Mouse (Mus musculus): Measurements from ENCODE around the gene Ftsj3. TPM values are rescaled to one million over a fixed set of nuclear protein-coding genes. Genes with fewer than 3 reads are reported as not detected.
A peak's percentile ranks its signal among the peaks of the same experiment; 100 is the strongest.

Ftsj3 gene
- 10 to 100 TPM; 28.6 to 29.3 TPM for total RNA-seq (2021)

DNA sequence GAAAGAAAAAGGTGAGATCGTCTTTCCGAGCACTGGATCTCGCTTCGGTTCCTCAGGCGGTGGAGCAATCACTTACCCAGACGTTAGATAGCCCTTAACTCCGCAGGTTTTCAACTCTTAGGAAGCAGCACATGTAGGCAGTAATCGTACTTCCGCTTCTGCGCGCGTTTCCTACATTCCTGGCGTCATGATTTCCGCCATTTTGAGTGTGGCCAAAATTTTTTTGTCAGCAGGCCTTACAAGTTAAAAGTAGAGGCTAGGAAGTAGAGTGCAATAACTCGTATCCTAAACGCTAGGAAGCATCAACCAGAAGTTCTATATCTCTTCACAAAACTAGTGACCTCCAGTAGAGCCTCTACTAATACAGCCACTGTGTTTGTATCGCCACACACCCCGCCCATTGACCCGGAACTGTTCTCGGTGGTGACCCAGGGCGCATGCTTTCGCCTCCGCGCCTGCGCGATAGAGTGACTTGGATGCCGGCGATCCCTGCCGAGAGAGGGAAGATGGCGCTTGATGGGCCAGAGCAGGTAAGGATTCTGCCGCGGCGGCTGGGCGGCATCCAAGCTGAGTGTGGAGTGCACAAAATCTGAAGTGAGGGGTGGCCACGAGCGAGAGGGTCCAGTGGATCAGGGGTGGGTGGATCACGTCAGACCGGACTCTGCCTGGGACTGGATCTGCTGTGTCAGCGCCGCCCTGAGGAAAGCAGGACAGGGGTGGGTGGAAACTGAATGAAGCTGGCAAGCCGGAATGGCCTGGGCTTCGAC lies at the start of gene Ftsj3, which contains the start of gene Psmc5:
Gene Ftsj3, minus strand, starts transcription at position 395 of the 767 bp plus-strand sequence.
Gene Psmc5, plus strand, starts transcription at position 470 of the 767 bp plus-strand sequence.
- DNase-seq (ENCODE audit: low spot score in 2 of 2) = peak; percentile 98 to 99
- intact Hi-C loops (cut with DNase I) = loop anchor here (2.0 to 5.0 kb wide), 2 partner anchors 17 to 39 kb away; partner anchors contain the start of genes Ccdc47, Ddx42 and Smarcd2

DNA sequence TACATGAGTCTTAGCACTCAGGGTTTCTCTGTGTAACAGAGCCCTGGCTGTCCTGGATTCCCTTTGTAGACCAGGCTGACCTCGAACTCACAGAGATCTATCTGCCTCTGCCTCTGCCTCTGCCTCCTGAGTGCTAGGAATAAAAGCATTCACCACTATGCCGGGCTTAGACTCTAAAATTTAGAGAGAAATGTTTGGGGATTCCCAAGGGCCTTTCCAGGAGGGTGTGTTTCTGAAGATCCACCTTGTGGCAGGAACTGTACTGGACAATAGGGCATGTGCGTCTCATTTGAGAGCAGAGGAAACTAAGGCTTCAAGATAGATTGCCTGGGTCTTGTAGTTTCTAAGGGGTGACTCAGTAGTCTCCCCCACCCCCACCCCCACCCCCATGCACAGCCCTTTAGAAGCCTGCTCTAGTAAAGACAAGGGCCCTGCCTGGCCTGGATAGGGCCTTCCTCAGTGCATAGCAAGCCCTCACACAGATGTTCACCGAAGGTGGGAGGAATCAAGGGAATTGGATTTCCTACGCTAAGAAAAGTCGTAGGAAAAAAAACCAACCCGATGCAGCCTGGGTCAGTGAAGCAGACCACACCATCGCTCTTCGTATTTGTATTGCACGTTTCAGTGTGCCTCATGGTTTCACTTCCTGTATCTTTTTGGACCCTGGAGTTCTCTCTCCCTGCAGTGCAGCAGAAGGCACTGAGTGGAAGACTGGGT lies 49.6 kb upstream of the Ftsj3 start:
- intact Hi-C loops (cut with DNase I) = no loop called here

DNA sequence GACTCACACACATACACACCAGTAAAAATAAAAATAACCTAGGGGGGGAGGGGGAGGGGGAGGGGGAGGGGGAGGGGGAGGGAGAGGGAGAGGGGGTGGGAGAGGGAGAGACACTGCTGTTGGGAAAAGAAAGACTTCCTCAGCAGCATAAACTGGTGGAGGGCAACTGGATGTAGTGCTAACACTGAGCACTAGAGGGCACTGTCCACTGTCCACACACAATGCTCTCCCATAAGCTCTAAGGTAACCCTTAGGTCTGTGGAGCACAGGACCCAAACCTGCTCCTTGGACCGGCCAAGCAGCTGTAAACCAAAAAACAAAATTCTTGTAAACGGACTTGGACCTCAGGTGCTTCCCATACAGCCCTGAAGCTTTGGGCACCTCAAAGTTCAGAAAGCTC lies 46.8 kb upstream of the Ftsj3 start:
- intact Hi-C loops (cut with DNase I) = loop anchor here (1.0 to 5.0 kb wide), 3 partner anchors 24 to 90 kb away; partner anchors contain the start of gene Prr29
- peak in 1 of 2 experiments; percentile 28 for DNase-seq (ENCODE audit: low spot score in 2 of 2)

More for the DNA sequence above, 49.6 kb upstream of the Ftsj3 start:
- no peak for DNase-seq (ENCODE audit: low spot score in 2 of 2)

DNA sequence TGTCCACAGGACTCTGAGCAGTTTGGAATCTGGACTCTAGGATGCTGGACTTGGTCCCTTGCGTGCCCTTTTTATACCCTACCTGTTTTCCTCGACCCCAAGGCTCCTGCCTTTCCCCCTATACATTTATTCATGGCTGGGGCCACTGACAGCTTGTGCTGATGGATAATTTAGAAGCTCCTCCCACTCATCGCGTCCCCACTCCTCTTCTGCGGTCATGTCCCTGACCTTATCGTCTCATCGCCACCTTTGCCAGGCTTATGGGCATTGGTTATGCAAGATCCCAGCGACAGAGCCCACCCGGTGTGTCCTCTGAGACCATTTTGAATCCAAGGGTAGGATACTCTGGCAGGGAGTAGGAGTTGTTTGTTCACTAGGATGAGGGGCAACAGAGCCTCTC lies 45.9 kb upstream of the Ftsj3 start, which contains the start of gene Gh:
Gene Gh, minus strand, starts transcription at position 101 of the 400 bp plus-strand sequence.
- DNase-seq (ENCODE audit: low spot score in 2 of 2) = no peak
- intact Hi-C loops (cut with DNase I) = loop anchor here (5.0 kb wide), 2 partner anchors 66 to 91 kb away; partner anchors contain the start of gene Prr29

DNA sequence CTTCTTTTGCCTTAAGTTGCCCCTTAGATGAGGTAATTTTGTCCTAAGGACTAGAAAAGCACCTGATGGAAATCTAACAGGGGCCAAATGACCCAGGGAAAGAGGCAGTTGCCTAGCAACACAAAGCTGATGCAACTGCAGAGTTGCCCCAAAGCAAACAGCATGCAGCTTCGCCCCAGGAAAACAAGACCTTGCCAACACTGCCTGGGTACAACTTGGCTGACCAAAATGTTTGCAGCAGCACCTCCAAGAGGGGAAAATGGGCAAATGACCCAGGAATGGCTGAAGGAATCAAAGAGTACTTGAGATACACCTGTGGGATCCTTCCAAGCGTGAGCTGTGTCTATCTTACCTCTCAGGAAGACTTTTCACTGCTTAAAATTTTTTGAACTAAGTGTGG lies 36.0 kb upstream of the Ftsj3 start:
- intact Hi-C loops (cut with DNase I) = no loop called here
- DNase-seq (ENCODE audit: low spot score in 2 of 2) = no peak

DNA sequence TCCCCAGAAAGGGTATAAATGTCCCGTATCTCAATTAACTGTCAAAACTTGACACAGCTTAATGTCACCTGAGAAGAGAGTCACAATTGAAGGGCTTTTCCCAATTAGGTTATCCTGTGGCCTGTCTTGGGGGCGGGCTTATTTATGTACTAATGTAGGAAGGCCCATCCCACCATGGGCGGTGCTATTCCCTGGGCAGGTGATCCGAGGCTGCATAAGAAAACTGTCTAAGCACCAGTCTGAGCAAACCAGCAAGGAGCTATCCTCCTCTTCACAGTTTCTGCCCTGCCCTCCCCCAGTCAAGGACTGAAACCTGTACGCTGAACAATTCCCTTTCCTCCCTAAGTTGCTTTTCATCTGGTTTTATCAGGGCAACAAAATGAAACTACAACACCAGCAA lies 34.5 kb upstream of the Ftsj3 start:
- DNase-seq (ENCODE audit: low spot score in 2 of 2) = no peak
- intact Hi-C loops (cut with DNase I) = no loop called here

DNA sequence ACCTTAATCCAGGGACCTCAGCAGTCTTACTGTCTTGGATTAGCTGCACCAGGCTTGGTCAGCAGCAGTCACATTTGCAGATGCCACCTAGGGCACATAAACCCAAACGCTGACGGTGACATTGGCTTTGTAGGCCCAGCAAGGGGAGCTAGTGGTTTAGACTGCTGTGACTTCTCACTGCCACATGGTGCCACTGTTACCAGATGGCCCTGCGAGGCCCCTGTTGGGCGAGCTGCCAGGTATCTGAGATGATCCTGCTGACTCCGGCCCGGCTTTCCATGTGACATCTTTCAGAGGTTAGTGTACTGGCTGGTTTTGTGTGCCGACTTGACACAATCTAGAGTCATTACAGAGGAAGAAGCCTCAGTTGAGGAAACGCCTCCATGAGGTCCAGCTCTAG lies 33.5 kb upstream of the Ftsj3 start:
- no peak for DNase-seq (ENCODE audit: low spot score in 2 of 2)
- intact Hi-C loops (cut with DNase I) = no loop called here

DNA sequence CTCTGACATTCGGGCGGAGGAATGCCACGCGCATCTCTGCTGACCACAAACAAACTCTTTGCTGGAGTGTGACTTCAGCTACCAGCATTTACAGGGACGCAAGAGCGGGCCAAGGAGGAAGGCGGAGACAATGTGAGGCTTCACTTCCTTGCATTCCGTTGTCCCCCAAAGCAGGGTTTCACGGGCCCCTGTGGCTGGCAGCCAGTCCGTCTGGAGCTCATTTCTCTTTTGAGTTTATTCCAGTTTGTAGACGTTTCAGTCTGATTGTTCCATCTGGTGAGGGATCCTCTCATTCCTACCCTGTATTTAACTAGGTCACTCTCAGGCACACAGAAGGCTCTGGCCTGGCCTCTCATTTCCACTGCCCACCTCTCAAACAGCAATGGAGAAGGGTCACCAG lies 31.1 kb upstream of the Ftsj3 start:
- DNase-seq (ENCODE audit: low spot score in 2 of 2) = no peak
- intact Hi-C loops (cut with DNase I) = no loop called here

DNA sequence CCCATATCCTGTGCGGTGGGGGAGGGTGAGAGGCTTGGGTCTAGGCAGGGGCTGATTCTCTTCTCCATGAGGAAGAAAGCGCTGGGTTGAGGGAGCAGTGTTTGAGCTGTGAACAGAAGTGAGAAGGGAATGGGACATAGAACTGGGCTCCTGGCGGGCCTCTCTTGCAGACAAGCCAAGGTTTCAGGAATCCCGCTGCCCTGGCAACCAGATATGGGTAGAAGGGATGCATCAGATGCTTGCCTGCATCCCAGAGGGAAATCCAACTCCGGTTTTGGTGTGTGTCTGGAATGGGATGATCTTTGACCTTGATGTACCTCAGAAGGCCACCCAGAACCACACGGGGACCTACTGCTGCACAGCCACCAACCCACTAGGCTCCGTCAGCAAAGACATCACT lies 30.3 kb upstream of the Ftsj3 start:
- intact Hi-C loops (cut with DNase I) = no loop called here
- DNase-seq (ENCODE audit: low spot score in 2 of 2) = no peak

DNA sequence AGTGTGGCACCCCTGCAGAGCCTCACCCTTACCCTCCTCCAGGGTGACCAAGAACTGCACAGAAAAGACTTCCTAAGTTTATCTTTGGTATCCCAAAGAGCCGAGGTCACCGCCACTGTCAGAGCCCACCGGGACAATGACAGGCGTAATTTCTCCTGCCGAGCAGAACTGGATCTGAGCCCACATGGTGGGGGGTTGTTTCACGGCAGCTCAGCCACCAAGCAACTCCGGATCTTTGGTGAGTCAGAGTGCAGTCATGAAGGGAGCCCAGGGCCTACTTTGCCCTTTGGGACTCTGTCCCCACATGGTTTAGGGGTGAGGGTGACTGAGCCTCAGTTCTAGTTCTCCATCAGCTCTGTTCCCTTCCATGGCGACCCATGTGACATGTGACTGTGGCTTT lies 28.2 kb upstream of the Ftsj3 start:
- intact Hi-C loops (cut with DNase I) = no loop called here
- DNase-seq (ENCODE audit: low spot score in 2 of 2) = no peak

DNA sequence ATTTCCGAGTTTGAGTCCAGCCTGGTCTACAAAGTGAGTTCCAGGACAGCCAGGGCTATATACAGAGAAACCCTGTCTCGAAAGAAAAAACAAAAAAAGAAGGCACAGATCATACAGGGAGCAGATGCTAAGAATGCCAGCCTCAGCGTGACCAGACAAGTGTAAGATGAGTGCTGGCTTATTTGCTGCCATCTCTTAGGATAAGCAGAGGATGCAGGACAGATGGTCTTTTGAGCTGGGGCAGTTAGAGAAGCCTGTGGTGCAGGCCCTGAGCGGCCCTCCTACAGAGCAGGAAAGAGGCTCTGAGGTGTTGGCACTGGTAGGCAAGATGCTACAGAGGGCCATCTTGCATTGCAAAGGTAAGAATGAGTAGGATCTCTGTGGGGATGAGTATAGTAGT lies 27.5 kb upstream of the Ftsj3 start:
- intact Hi-C loops (cut with DNase I) = no loop called here
- DNase-seq (ENCODE audit: low spot score in 2 of 2) = no peak

DNA sequence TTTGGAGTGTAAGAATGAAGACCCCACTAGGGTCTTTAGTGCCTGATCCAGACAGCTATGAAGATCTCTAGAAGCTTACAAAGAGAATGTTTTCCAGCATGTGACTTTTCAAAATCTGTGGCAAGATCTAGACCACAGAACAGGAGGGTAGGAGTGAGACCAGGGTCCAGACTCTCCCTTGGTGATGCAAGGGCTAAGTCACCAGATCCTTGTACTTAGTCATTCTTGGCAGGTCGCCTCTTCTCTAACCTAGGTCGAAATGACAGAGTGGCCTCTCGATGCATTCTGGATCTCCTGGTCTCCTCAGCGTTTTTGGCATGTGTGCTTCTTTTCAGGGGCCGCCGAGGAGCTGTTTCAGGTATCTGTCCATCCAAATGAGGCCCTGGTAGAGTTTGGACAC lies 26.6 kb upstream of the Ftsj3 start:
- no peak for DNase-seq (ENCODE audit: low spot score in 2 of 2)
- intact Hi-C loops (cut with DNase I) = no loop called here

DNA sequence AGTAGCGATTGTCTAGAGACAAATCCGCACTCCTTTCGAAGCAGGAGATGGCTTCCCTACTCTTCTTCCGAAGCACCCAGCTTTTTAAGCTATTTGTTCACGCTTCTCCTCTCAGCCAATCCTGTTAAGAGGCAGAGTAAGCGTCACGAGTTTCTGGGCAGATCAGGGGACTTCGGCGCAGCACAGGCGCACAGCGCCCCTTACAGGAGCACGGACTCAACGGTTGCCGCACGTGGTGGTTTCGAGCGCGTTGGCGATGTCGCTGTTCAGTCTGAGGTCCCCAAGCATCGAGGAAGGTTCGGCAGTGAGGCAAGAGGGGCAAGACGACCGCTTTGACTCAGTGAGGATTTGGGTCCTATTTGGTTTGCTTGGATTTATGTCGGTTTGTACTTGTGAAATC lies 20.6 kb upstream of the Ftsj3 start, which contains the start of gene Tcam1:
Gene Tcam1, plus strand, starts transcription at position 219 of the 400 bp plus-strand sequence.
- peak; percentile 93 to 96 for DNase-seq (ENCODE audit: low spot score in 2 of 2)

DNA sequence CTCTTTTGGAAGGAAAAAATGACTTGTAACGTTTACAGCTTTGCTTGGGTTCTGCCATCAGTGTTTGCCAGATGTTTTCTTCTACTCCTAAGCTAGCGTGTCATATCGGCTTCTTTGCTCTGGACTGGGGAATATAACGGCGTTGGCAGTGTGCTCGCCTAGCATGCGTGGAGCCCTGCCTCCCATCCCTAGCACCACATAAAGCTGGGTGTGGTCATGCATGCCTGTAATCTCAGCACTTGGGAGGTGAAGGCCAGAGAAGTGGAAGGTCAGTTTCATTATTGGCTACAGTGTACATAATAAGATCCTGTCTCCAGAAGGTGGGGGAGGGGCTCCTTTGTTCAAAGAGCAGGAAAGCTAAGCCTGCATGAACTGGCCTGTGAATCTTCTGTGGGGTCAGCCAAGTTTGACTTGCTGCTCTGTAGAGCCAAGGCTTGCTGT lies 19.1 kb upstream of the Ftsj3 start:
- intact Hi-C loops (cut with DNase I) = no loop called here
- DNase-seq (ENCODE audit: low spot score in 2 of 2) = no peak

More for the DNA sequence above, 20.6 kb upstream of the Ftsj3 start, which contains the start of gene Tcam1:
- intact Hi-C loops (cut with DNase I) = no loop called here

DNA sequence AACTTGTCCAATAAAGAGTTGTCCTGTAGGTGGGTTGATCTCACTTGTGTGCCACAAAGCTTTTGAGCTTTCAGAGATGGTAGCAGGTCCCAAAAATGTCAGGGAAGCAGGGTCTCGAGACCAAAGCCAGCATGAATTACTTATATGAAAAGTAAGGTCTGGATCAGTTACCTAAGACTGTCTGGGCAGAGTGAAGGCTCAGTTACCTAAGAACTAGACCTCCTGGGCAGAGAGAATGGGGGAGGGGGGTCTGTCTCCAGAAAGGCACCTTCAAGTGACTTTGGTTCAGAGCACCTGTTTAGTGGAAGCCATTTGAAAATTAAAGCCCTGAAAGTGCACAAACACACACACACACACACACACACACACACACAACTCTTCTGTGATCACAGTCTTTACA lies 18.5 kb upstream of the Ftsj3 start:
- DNase-seq (ENCODE audit: low spot score in 2 of 2) = no peak
- intact Hi-C loops (cut with DNase I) = no loop called here

DNA sequence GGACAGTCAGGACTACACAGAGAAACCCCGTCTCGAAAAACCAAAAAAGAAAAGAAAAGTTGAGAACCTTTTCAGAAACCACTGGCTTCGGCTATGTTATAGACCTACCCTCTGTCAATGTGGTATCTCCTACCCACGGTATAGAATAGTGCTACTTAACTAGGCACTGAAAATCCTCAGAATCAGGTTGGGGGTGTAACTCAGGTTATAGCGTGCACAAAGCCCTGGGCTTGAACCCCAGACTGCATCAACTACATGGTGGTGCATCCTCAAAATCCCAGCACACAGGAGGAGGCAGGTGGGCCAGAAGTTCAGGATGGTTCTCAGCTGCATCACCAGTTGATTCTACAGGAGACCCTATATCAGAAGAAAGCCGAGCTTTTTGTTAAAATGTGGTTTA lies 17.9 kb upstream of the Ftsj3 start:
- intact Hi-C loops (cut with DNase I) = loop anchor here (2.0 kb wide), 1 partner anchor 17 kb away; the partner anchor contains the start of genes Ftsj3 and Psmc5
- DNase-seq (ENCODE audit: low spot score in 2 of 2) = no peak

DNA sequence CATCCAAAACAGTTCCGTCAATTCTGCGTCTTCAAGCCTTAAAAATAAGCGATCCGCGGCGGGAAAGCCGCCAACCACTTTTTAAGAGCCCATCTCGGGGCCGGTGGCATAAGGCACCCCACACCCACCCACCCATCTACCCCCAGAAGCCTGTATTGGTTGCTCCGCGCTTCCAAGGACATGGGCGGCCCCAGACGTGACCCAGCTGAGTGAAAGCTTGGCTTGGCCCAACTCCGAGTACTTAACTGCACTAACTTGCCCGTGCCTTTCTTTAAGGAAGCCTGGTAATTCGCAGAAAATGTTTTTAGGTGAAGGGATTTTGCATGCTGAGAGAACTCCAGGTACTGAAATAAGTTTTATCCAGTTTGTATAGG lies 17.4 kb upstream of the Ftsj3 start:
- no peak for DNase-seq (ENCODE audit: low spot score in 2 of 2)
- intact Hi-C loops (cut with DNase I) = loop anchor here (2.0 kb wide), 1 partner anchor 16 kb away; the partner anchor contains the start of genes Ftsj3 and Psmc5

DNA sequence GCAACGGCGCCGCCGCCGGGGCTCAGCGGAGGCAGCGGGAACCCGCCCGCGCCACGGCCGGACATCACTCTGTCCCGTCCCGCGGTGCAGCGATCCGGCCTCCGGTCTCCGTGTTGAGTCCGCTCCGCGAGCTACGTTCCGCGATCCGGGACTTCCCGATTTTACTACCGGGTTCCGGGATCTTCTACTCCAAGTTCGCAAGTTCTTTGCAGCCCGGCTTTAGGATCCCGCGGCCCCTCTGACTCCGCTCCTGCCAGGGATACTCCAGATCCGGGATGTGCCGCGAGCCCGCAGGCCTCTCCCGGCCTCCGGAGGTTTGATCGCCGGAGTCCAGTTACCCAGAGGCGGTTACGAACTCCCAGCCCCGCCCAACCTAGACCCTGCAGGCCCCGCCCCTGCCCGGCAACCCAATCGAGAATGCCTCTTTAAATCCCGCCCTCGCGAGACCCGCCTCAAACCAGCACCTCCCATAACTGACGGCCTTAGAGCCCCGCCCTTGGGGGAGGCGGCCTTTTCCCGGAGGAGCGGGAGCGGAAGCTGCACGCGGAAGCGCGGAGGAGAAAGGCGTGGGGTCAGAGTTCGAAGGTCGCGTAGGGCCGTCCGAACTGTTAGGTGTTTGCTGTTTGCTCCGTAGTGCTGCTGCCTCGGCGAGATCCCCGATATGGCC lies 16.9 kb upstream of the Ftsj3 start, which contains the start of gene Smarcd2:
Gene Smarcd2, minus strand, starts transcription at position 329 of the 667 bp plus-strand sequence.
- intact Hi-C loops (cut with DNase I) = loop anchor here (2.0 kb wide), 1 partner anchor 16 kb away; the partner anchor contains the start of genes Ftsj3 and Psmc5
- peak; percentile 98 to 100 for DNase-seq (ENCODE audit: low spot score in 2 of 2)

DNA sequence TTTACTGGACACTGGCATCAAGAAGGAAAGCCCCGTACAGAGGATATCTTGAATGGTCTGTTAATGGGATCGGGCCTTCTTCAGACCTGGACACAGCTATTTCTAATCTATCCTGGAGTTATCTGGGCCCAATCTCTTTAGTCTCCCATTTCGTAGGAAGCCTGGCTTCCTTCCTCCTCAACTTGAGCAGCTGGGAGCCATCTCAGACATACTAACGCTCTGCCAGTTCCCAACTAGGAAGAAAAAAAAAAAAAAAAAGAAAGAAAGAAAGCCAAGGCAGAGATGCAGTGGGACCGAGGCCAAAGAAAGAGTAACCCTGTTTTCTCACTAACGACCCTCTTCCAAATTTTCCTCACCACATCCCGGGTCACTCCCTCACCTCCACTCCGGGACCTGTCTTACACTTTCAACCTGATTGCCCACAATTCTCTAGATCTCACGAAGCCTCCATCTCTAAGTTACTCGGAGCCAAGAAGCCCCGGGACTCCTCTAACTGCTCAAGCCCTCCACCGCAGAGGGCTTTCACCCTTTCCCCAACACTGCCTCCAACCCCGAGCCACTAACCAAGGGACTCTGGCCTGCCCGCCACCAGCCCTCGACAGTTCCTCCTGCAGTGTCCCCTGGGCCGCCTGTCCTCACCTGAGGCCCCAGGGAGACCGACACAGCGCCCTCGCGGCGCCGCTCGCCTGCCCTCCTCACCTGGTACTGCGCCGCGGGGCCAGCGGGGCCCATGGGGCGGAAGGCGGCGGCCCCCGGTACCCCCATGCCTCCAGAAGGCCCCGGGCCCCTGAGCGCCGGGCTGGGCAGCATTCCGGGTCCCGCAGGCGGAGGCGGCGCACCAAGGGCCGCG lies 16.1 kb upstream of the Ftsj3 start:
- peak in 1 of 2 experiments; percentile 42 for DNase-seq (ENCODE audit: low spot score in 2 of 2)
- intact Hi-C loops (cut with DNase I) = loop anchor here (2.0 kb wide), 1 partner anchor 15 kb away; the partner anchor contains the start of genes Ftsj3 and Psmc5
